Mouse (Mus musculus) neural tube, embryonic 11.5 days (tissue): ENCODE data around the gene Snx32. TPM values are rescaled to one million over a fixed set of nuclear protein-coding genes. Genes with fewer than 3 reads are reported as not detected.

Experiments
- ATAC-seq: fragments of 200-750 bp; cut with Nextera tagmentation; 2 replicates; pipeline ENCODE4 v1.8.0; 2017; ENCODE audit warnings: moderate number of reproducible peaks, mild to moderate bottlenecking, moderate TSS enrichment, moderate library complexity; ENCODE audit not compliant: insufficient read depth, low FRiP score, low TSS enrichment
- DNase-seq: peaks from one replicate; pipeline ENCODE4 v3.0.0-alpha.2; 2015; ENCODE audit warnings: low spot score
- H3K27ac ChIP-seq: fragments of 300-500 bp; sonication (generic); 2 replicates; pipeline ENCODE4 v1.5.1; 2014; ENCODE audit warnings: low read depth, mild to moderate bottlenecking, low read length
- H3K27me3 ChIP-seq: fragments of 300-500 bp; sonication (generic); 2 replicates; pipeline ENCODE4 v1.6.1; 2014; ENCODE audit warnings: mild to moderate bottlenecking, low read length, mixed read lengths; ENCODE audit not compliant: control insufficient read depth, insufficient read depth
- H3K36me3 ChIP-seq: fragments of 300-500 bp; sonication (generic); 2 replicates; pipeline ENCODE4 v1.6.1; 2014; ENCODE audit warnings: mild to moderate bottlenecking, low read length, moderate library complexity, mixed read lengths; ENCODE audit not compliant: control insufficient read depth, insufficient read depth
- H3K4me1 ChIP-seq: fragments of 300-500 bp; sonication (generic); 2 replicates; pipeline ENCODE4 v1.6.1; 2014; ENCODE audit warnings: low read length, mixed read lengths; ENCODE audit not compliant: control insufficient read depth, insufficient read depth
- H3K4me2 ChIP-seq: fragments of 300-500 bp; sonication (generic); 2 replicates; pipeline ENCODE4 v1.6.1; 2014; ENCODE audit warnings: low read depth, mild to moderate bottlenecking, moderate library complexity
- H3K4me3 ChIP-seq: fragments of 300-500 bp; sonication (generic); 2 replicates; pipeline ENCODE4 v1.5.1; 2014; ENCODE audit warnings: low read depth, low read length
- H3K9ac ChIP-seq: fragments of 300-500 bp; sonication (generic); 2 replicates; pipeline ENCODE4 v1.6.1; 2014; ENCODE audit warnings: mild to moderate bottlenecking, low read length
- H3K9me3 ChIP-seq: fragments of 300-500 bp; sonication (generic); 2 replicates; pipeline ENCODE4 v1.6.1; 2016; ENCODE audit warnings: low read length; ENCODE audit not compliant: control insufficient read depth
- WGBS: fragments of 180-500 bp; shearing (Covaris S2); extraction: QIAGEN DNeasy Blood & Tissue Kit; methylation state at CpG from one replicate; pipeline ENCODE4 v1.1.7; 2014; 5-methylcytosine and 5-hydroxymethylcytosine counted together
- polyA plus RNA-seq: library from polyadenylated mRNA; unstranded; fragments of >200 nt; fragmentation: Nextera tagmentation; extraction: Ambion mirVana; gene quantifications from 2 replicates; pipeline ENCODE4 v1.2.1, GENCODE M21; 2014

The Snx32 gene
- polyA plus RNA-seq, 1 experiment from 2014 or later = 23.0 TPM

GRCm38 (mm10) chr19:5447515-5448353 is 62.6 kb downstream of the Snx32 start, which contains the start of gene Fosl1:
Gene Fosl1, plus strand, starts transcription at chr19:5447547.
- DNase-seq = peak; percentile 66
- peak within 1 kb of the TSS; percentile 39; the same call in 1 of the 2 replicates for H3K9ac ChIP-seq
- no peak for ATAC-seq
- no peak within 1 kb of the TSS for H3K27ac ChIP-seq
- peaks cover 8% of the 10 kb centered on the region for H3K4me1 ChIP-seq
- H3K9me3 ChIP-seq = no peaks in the 10 kb centered on the region
- peak within 1 kb of the TSS; percentile 47 for H3K4me3 ChIP-seq
- under 1% methylated on average over 70 of the region's 70 CpGs for WGBS
- no peaks in the 10 kb centered on the region for H3K36me3 ChIP-seq
- H3K4me2 ChIP-seq = peak within 1 kb of the TSS; percentile 90
- H3K27me3 ChIP-seq = peaks cover 34% of the 10 kb centered on the region

GRCm38 (mm10) chr19:5445747-5446146 is 64.6 kb downstream of the Snx32 start:
- no peak overlapping the region for H3K4me2 ChIP-seq
- peaks cover 34% of the 10 kb centered on the region for H3K27me3 ChIP-seq
- H3K9me3 ChIP-seq = no peaks in the 10 kb centered on the region
- H3K9ac ChIP-seq = no peak overlapping the region
- no peaks in the 10 kb centered on the region for H3K36me3 ChIP-seq
- 92% methylated on average over 5 of the region's 5 CpGs for WGBS
- ATAC-seq = no peak
- DNase-seq = no peak
- peaks cover 8% of the 10 kb centered on the region for H3K4me1 ChIP-seq
- H3K4me3 ChIP-seq = no peak overlapping the region
- H3K27ac ChIP-seq = no peak overlapping the region

GRCm38 (mm10) chr19:5444954-5445353 is 65.4 kb downstream of the Snx32 start:
- H3K27ac ChIP-seq = no peak overlapping the region
- no peak overlapping the region for H3K9ac ChIP-seq
- peaks cover 8% of the 10 kb centered on the region for H3K4me1 ChIP-seq
- no peaks in the 10 kb centered on the region for H3K36me3 ChIP-seq
- ATAC-seq = no peak
- H3K4me2 ChIP-seq = no peak overlapping the region
- H3K9me3 ChIP-seq = no peaks in the 10 kb centered on the region
- DNase-seq = no peak
- 34% methylated on average over 7 of the region's 7 CpGs for WGBS
- H3K4me3 ChIP-seq = no peak overlapping the region
- peaks cover 32% of the 10 kb centered on the region for H3K27me3 ChIP-seq

GRCm38 (mm10) chr19:5444371-5444908 is 65.9 kb downstream of the Snx32 start:
- WGBS = 70% methylated on average over 9 of the region's 9 CpGs

More at GRCm38 (mm10) chr19:5444371-5444908, 65.9 kb downstream of the Snx32 start:
- DNase-seq = no peak
- Histone ChIP-seq H3K9ac (no peak overlapping the region), H3K4me3 (no peak overlapping the region), H3K4me1 (peaks cover 8% of the 10 kb centered on the region), H3K4me2 (no peak overlapping the region), H3K9me3 (no peaks in the 10 kb centered on the region), H3K27ac (no peak overlapping the region), H3K27me3 (peaks cover 29% of the 10 kb centered on the region), H3K36me3 (no peaks in the 10 kb centered on the region)
- ATAC-seq = no peak

Other genes with a start within 250 kb of the Snx32 start
- gene Pacs1, start 237.4 kb downstream of the Snx32 start, polyA plus RNA-seq = 29.8 and 30.5 TPM in 2 replicates
- 405 and 416 TPM in 2 replicates for gene Sf3b2, start 215.1 kb downstream of the Snx32 start, polyA plus RNA-seq
- gene Gal3st3, start 212.2 kb downstream of the Snx32 start, polyA plus RNA-seq = 16.2 and 17.8 TPM in 2 replicates
- gene Catsper1, start 174.8 kb downstream of the Snx32 start, polyA plus RNA-seq = not detected in 2 replicates
- 1.8 and 1.9 TPM in 2 replicates for gene Cst6, start 161.0 kb downstream of the Snx32 start, polyA plus RNA-seq
- 71.5 and 77.3 TPM in 2 replicates for gene Eif1ad, start 143.8 kb downstream of the Snx32 start, polyA plus RNA-seq
- 440 and 442 TPM in 2 replicates for gene Banf1, start 143.4 kb downstream of the Snx32 start, polyA plus RNA-seq
- 78.5 and 79.9 TPM in 2 replicates for gene Sart1, start 121.8 kb downstream of the Snx32 start, polyA plus RNA-seq
- gene Tsga10ip, start 108.0 kb downstream of the Snx32 start, polyA plus RNA-seq = 0.31 TPM in 1 of 2 replicates, not detected in the other
- gene Drap1, start 85.6 kb downstream of the Snx32 start, polyA plus RNA-seq = 197 and 205 TPM in 2 replicates
- 39.9 and 43.0 TPM in 2 replicates for gene AI837181, start 85.4 kb downstream of the Snx32 start, polyA plus RNA-seq
- not detected in 2 replicates for gene Fosl1, start 63.0 kb downstream of the Snx32 start, polyA plus RNA-seq
- 7.9 and 8.3 TPM in 2 replicates for gene Ccdc85b, start 52.6 kb downstream of the Snx32 start, polyA plus RNA-seq
- 110 and 119 TPM in 2 replicates for gene Fibp, start 49.9 kb downstream of the Snx32 start, polyA plus RNA-seq
- 1.7 and 3.6 TPM in 2 replicates for gene Ctsw, start 42.0 kb downstream of the Snx32 start, polyA plus RNA-seq
- 55.5 and 55.6 TPM in 2 replicates for gene Efemp2, start 36.6 kb downstream of the Snx32 start, polyA plus RNA-seq
- gene Mus81, start 22.1 kb downstream of the Snx32 start, polyA plus RNA-seq = 39.0 and 41.9 TPM in 2 replicates
- 3,817 and 3,867 TPM in 2 replicates for gene Cfl1, start 20.1 kb downstream of the Snx32 start, polyA plus RNA-seq
- 0.31 TPM in 1 of 2 replicates, not detected in the other for gene 1700020D05Rik, start 6.8 kb downstream of the Snx32 start, polyA plus RNA-seq
- gene Ovol1, start 50.1 kb upstream of the Snx32 start, polyA plus RNA-seq = 0.24 and 0.32 TPM in 2 replicates
- 2.3 and 2.6 TPM in 2 replicates for gene Ap5b1, start 57.5 kb upstream of the Snx32 start, polyA plus RNA-seq
- 131 and 137 TPM in 2 replicates for gene Rnaseh2c, start 91.3 kb upstream of the Snx32 start, polyA plus RNA-seq
- 36.3 and 36.5 TPM in 2 replicates for gene Kat5, start 99.7 kb upstream of the Snx32 start, polyA plus RNA-seq
- gene Rela, start 126.9 kb upstream of the Snx32 start, polyA plus RNA-seq = 32.5 and 34.4 TPM in 2 replicates
- gene Sipa1, start 153.2 kb upstream of the Snx32 start, polyA plus RNA-seq = 17.0 and 19.3 TPM in 2 replicates
- 21.0 and 22.0 TPM in 2 replicates for gene Map3k11, start 178.2 kb upstream of the Snx32 start, polyA plus RNA-seq
- gene Pcnx3, start 178.4 kb upstream of the Snx32 start, polyA plus RNA-seq = 26.9 and 27.7 TPM in 2 replicates
- not detected in 2 replicates for gene Kcnk7, start 193.8 kb upstream of the Snx32 start, polyA plus RNA-seq
- gene Ehbp1l1, start 215.8 kb upstream of the Snx32 start, polyA plus RNA-seq = 5.1 and 6.8 TPM in 2 replicates
- 167 and 184 TPM in 2 replicates for gene Fam89b, start 219.1 kb upstream of the Snx32 start, polyA plus RNA-seq
- 5.2 and 9.7 TPM in 2 replicates for gene Ltbp3, start 230.4 kb upstream of the Snx32 start, polyA plus RNA-seq